Mouse (Mus musculus) testis, adult 10 weeks (tissue): Measurements from ENCODE around the gene Smug1. TPM values are rescaled to one million over a fixed set of nuclear protein-coding genes. Genes with fewer than 3 reads are reported as not detected.

Source experiments
- polyA plus RNA-seq: library from polyadenylated mRNA; stranded (reverse); fragments of 350-450 nt; fragmentation: Illumina TruSeq; extraction: RNeasy Lipid Tissue Mini Kit (QIAGEN cat#74804); gene quantifications from one replicate; pipeline ENCODE4 v1.2.3, GENCODE M21; 2014; ENCODE audit warnings: low read depth, low replicate concordance

Smug1 gene
- 2.7 TPM for polyA plus RNA-seq

GRCm38 (mm10) chr15:103167042-103167615 lies at the start of gene Smug1:
TSS of gene Smug1 (minus strand) at chr15:103167092.

Other genes with a start within 250 kb of the Smug1 start
- gene Hoxc13, start 246.0 kb downstream of the Smug1 start, polyA plus RNA-seq, result not detected
- not detected for gene Hoxc12, start 230.3 kb downstream of the Smug1 start, polyA plus RNA-seq
- gene Hoxc11, start 212.7 kb downstream of the Smug1 start, polyA plus RNA-seq, result not detected
- gene Hoxc10, start 200.3 kb downstream of the Smug1 start, polyA plus RNA-seq, result 0.35 TPM
- gene Hoxc5, start 199.6 kb downstream of the Smug1 start, polyA plus RNA-seq, result 0.39 TPM
- 1.0 TPM for gene Hoxc9, start 190.7 kb downstream of the Smug1 start, polyA plus RNA-seq
- gene Hoxc8, start 176.5 kb downstream of the Smug1 start, polyA plus RNA-seq, result 1.8 TPM
- gene Hoxc6, start 168.8 kb downstream of the Smug1 start, polyA plus RNA-seq, result 1.1 TPM
- 0.34 TPM for gene Hoxc4, start 148.2 kb downstream of the Smug1 start, polyA plus RNA-seq
- 103 TPM for gene Cbx5, start 72.7 kb upstream of the Smug1 start, polyA plus RNA-seq
- gene Hnrnpa1, start 73.3 kb upstream of the Smug1 start, polyA plus RNA-seq, result 109 TPM
- 0.77 TPM for gene Nfe2, start 91.3 kb upstream of the Smug1 start, polyA plus RNA-seq
- 37.7 TPM for gene Copz1, start 105.6 kb upstream of the Smug1 start, polyA plus RNA-seq
- not detected for gene Gpr84, start 143.5 kb upstream of the Smug1 start, polyA plus RNA-seq
- 0.67 TPM for gene Zfp385a, start 173.0 kb upstream of the Smug1 start, polyA plus RNA-seq
- not detected for gene Itga5, start 199.7 kb upstream of the Smug1 start, polyA plus RNA-seq